Mouse (Mus musculus) limb, embryonic 11.5 days (tissue): ENCODE data around the gene Rxfp2. TPM values are rescaled to one million over a fixed set of nuclear protein-coding genes. Genes with fewer than 3 reads are reported as not detected.
A peak's percentile ranks its signal among the peaks of the same experiment; 100 is the strongest.

ENCODE experiments used
- ATAC-seq: fragments of 200-750 bp; cut with Nextera tagmentation; 2 replicates; pipeline ENCODE4 v1.8.0; 2017; ENCODE audit warnings: low read depth; ENCODE audit not compliant: insufficient number of reproducible peaks, low FRiP score, low TSS enrichment
- DNase-seq: peaks from one replicate; pipeline ENCODE4 v3.0.0-alpha.2; 2015; ENCODE audit warnings: low spot score
- H3K27ac ChIP-seq: fragments of 300-500 bp; sonication (generic); replicated peaks from 2 replicates; pipeline ENCODE4 v1.5.1; 2014; ENCODE audit warnings: low read depth, mild to moderate bottlenecking, low read length
- H3K27me3 ChIP-seq: fragments of 300-500 bp; sonication (generic); 2 replicates; pipeline ENCODE4 v1.6.1; 2014; ENCODE audit warnings: mild to moderate bottlenecking, low read length, mixed read lengths; ENCODE audit not compliant: control insufficient read depth, insufficient read depth
- H3K36me3 ChIP-seq: fragments of 300-500 bp; sonication (generic); 2 replicates; pipeline ENCODE4 v1.6.1; 2014; ENCODE audit warnings: mild to moderate bottlenecking, low read length, moderate library complexity, mixed read lengths; ENCODE audit not compliant: control insufficient read depth, insufficient read depth
- H3K4me1 ChIP-seq: fragments of 300-500 bp; sonication (generic); 2 replicates; pipeline ENCODE4 v1.6.1; 2014; ENCODE audit warnings: low read length, mixed read lengths; ENCODE audit not compliant: control insufficient read depth, insufficient read depth
- H3K4me2 ChIP-seq: fragments of 300-500 bp; sonication (generic); 2 replicates; pipeline ENCODE4 v1.6.1; 2014; ENCODE audit warnings: low read depth, mild to moderate bottlenecking, moderate library complexity; ENCODE audit not compliant: severe bottlenecking
- H3K4me3 ChIP-seq: fragments of 300-500 bp; sonication (generic); 2 replicates; pipeline ENCODE4 v1.5.1; 2014; ENCODE audit warnings: low read depth, low read length
- H3K9ac ChIP-seq: fragments of 300-500 bp; sonication (generic); 2 replicates; pipeline ENCODE4 v1.6.1; 2014; ENCODE audit warnings: mild to moderate bottlenecking, low read length
- H3K9me3 ChIP-seq: fragments of 300-500 bp; sonication (generic); 2 replicates; pipeline ENCODE4 v1.6.1; 2016; ENCODE audit warnings: low read length; ENCODE audit not compliant: control insufficient read depth
- WGBS: fragments of 180-500 bp; shearing (Covaris S2); extraction: QIAGEN DNeasy Blood & Tissue Kit; methylation state at CpG from one replicate; pipeline ENCODE4 v1.1.7; 2014; 5-methylcytosine and 5-hydroxymethylcytosine counted together
- polyA plus RNA-seq: library from polyadenylated mRNA; unstranded; fragments of >200 nt; fragmentation: Nextera tagmentation; extraction: Ambion mirVana; gene quantifications from 2 replicates; pipeline ENCODE4 v1.2.1, GENCODE M21; 2014

The Rxfp2 gene
- polyA plus RNA-seq, 1 experiment from 2014 or later = 1.8 TPM

- 90% methylated on average over 11 of the region's 11 CpGs for WGBS
- no peak overlapping the region for H3K9ac ChIP-seq
- no peak overlapping the region for H3K27ac ChIP-seq
- H3K9me3 ChIP-seq = no peaks in the 10 kb centered on the region
- ATAC-seq (no peak), DNase-seq (no peak)
- H3K27me3 ChIP-seq = no peaks in the 10 kb centered on the region
- H3K4me2 ChIP-seq = no peak overlapping the region
- H3K4me1 ChIP-seq = no peaks in the 10 kb centered on the region
- H3K36me3 ChIP-seq = no peaks in the 10 kb centered on the region
- no peak overlapping the region for H3K4me3 ChIP-seq
Measured at GRCm38 (mm10) chr5:150101789-150102188, 83.3 kb downstream of the Rxfp2 start.

- no peak for ATAC-seq
- DNase-seq = no peak
- WGBS = 87% methylated on average over 7 of the region's 7 CpGs
Measured at GRCm38 (mm10) chr5:150106358-150106757, 87.9 kb downstream of the Rxfp2 start.

GRCm38 (mm10) chr5:150111236-150111635 is 92.8 kb downstream of the Rxfp2 start:
- ATAC-seq (no peak), DNase-seq (no peak)
- H3K27me3 ChIP-seq = no peaks in the 10 kb centered on the region
- H3K9me3 ChIP-seq = no peaks in the 10 kb centered on the region
- H3K4me2 ChIP-seq = no peak overlapping the region
- no peak overlapping the region for H3K9ac ChIP-seq
- no peak overlapping the region for H3K27ac ChIP-seq
- 57% methylated on average over 8 of the region's 8 CpGs for WGBS
- no peaks in the 10 kb centered on the region for H3K4me1 ChIP-seq
- H3K4me3 ChIP-seq = no peak overlapping the region
- H3K36me3 ChIP-seq = no peaks in the 10 kb centered on the region

More at GRCm38 (mm10) chr5:150106358-150106757, 87.9 kb downstream of the Rxfp2 start:
- no peak overlapping the region for H3K27ac ChIP-seq
- H3K36me3 ChIP-seq = no peaks in the 10 kb centered on the region
- H3K4me1 ChIP-seq = no peaks in the 10 kb centered on the region
- no peaks in the 10 kb centered on the region for H3K27me3 ChIP-seq
- no peak overlapping the region for H3K4me2 ChIP-seq
- H3K9ac ChIP-seq = no peak overlapping the region
- H3K4me3 ChIP-seq = no peak overlapping the region
- no peaks in the 10 kb centered on the region for H3K9me3 ChIP-seq

GRCm38 (mm10) chr5:150114007-150114406 is 95.5 kb downstream of the Rxfp2 start:
- Histone ChIP-seq H3K9ac (no peak overlapping the region), H3K4me2 (no peak overlapping the region), H3K27ac (no peak overlapping the region), H3K4me3 (no peak overlapping the region), H3K4me1 (no peaks in the 10 kb centered on the region), H3K36me3 (no peaks in the 10 kb centered on the region), H3K27me3 (no peaks in the 10 kb centered on the region), H3K9me3 (no peaks in the 10 kb centered on the region)
- DNase-seq (peak; percentile 30), ATAC-seq (no peak)
- 78% methylated on average over 7 of the region's 7 CpGs for WGBS

GRCm38 (mm10) chr5:150114778-150115177 is 96.3 kb downstream of the Rxfp2 start:
- Histone ChIP-seq H3K9me3 (no peaks in the 10 kb centered on the region), H3K27ac (no peak overlapping the region), H3K4me1 (no peaks in the 10 kb centered on the region), H3K36me3 (no peaks in the 10 kb centered on the region), H3K4me3 (no peak overlapping the region), H3K4me2 (no peak overlapping the region), H3K27me3 (no peaks in the 10 kb centered on the region), H3K9ac (no peak overlapping the region)
- ATAC-seq = no peak
- DNase-seq = no peak
- WGBS = 93% methylated on average over 4 of the region's 4 CpGs

- no peak overlapping the region for H3K4me2 ChIP-seq
- ATAC-seq = no peak
Measured at GRCm38 (mm10) chr5:150115271-150116092, 97.0 kb downstream of the Rxfp2 start.

GRCm38 (mm10) chr5:150116216-150116905 is 97.9 kb downstream of the Rxfp2 start:
- ATAC-seq = no peak
- Histone ChIP-seq H3K4me3 (no peak overlapping the region), H3K27ac (no peak overlapping the region), H3K4me1 (no peaks in the 10 kb centered on the region), H3K4me2 (no peak overlapping the region), H3K27me3 (no peaks in the 10 kb centered on the region), H3K9ac (no peak overlapping the region), H3K9me3 (no peaks in the 10 kb centered on the region), H3K36me3 (no peaks in the 10 kb centered on the region)
- 86% methylated on average over 9 of the region's 9 CpGs for WGBS
- DNase-seq = no peak

More at GRCm38 (mm10) chr5:150115271-150116092, 97.0 kb downstream of the Rxfp2 start:
- Histone ChIP-seq H3K9me3 (no peaks in the 10 kb centered on the region), H3K27me3 (no peaks in the 10 kb centered on the region), H3K4me3 (no peak overlapping the region), H3K27ac (no peak overlapping the region), H3K9ac (no peak overlapping the region; the same call in 1 of the 2 replicates), H3K4me1 (no peaks in the 10 kb centered on the region), H3K36me3 (no peaks in the 10 kb centered on the region)
- WGBS = 68% methylated on average over 16 of the region's 16 CpGs
- no peak for DNase-seq

- H3K27ac ChIP-seq = no peak overlapping the region
- no peaks in the 10 kb centered on the region for H3K4me1 ChIP-seq
- no peaks in the 10 kb centered on the region for H3K9me3 ChIP-seq
- H3K4me3 ChIP-seq = no peak overlapping the region
- 81% methylated on average over 6 of the region's 6 CpGs for WGBS
- no peaks in the 10 kb centered on the region for H3K36me3 ChIP-seq
- no peak overlapping the region for H3K9ac ChIP-seq
- DNase-seq (peak; percentile 23), ATAC-seq (no peak)
- no peak overlapping the region for H3K4me2 ChIP-seq
- no peaks in the 10 kb centered on the region for H3K27me3 ChIP-seq
Measured at GRCm38 (mm10) chr5:150116906-150117216, 98.4 kb downstream of the Rxfp2 start.
